Mouse (Mus musculus): ENCODE data around the gene Grasp. TPM values are rescaled to one million over a fixed set of nuclear protein-coding genes. Genes with fewer than 3 reads are reported as not detected.

Grasp gene
- polyA plus RNA-seq, 1 experiment from 2014 or later, result 6.1 TPM

DNA sequence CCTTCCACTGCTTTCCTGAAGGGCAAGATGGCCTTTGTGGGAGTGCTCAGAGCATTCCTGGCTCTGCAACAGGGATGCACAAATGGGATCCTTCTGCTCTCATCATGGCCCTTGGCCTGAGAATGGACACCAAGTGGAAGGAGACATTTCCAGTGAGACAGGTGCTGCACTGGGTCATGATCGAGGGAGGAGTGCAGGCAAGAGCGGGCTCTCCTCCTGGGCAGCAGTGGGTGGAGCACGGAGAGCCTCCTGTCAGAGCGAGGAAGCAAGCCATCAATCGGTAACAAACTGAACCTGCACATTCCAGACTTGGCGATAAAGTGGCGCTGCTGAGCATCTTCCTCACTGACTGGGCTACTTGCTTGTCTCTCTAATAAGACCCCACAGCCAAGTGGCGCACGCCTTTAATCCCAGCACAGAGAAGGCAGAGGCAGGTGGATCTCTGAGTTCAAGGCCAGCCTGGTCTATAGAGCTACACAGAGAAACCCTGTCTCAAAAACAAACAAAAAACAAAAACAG, 23.2 kb upstream of the Grasp start:
- Histone ChIP-seq H3K9me3 (ENCODE audit: control insufficient read depth, low read length) (no peaks in the 10 kb centered on the region), H3K27me3 (ENCODE audit: control insufficient read depth, insufficient read depth, low read depth, low read length) (no peaks in the 10 kb centered on the region), H3K4me3 (ENCODE audit: low read length) (no peak overlapping the region), H3K9ac (ENCODE audit: low read length) (no peak overlapping the region), H3K4me2 (ENCODE audit: low read depth, low read length) (no peak overlapping the region), H3K36me3 (ENCODE audit: control insufficient read depth, insufficient read depth, low read length) (peaks cover 56% of the 10 kb centered on the region), H3K27ac (ENCODE audit: low read length) (no peak overlapping the region), H3K4me1 (replicated peaks; ENCODE audit: control insufficient read depth, insufficient read depth, low read length) (no peaks in the 10 kb centered on the region)
- WGBS, result 98% methylated on average over 9 of the region's 9 CpGs
- ATAC-seq (ENCODE audit: low read depth), result no peak

DNA sequence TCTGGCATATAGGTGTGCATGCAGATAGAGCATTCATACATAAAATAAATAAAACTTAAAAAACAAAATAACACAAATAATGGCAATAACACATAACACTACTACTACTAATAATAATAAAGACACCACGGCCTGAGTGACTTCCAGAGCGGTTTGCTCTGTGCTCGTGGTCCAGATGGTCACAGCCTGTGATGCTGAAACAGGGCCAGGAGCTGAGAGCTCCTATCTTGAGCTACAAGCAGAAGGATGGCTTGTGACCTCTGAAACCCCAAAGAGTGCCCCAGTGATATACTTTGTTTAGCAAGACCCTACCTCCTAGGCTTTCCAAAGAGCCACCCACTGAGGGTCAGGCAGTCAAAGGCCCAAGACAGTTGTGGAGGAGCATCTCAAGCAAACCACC, 22.6 kb upstream of the Grasp start:
- ATAC-seq (ENCODE audit: low read depth), result no peak
- Histone ChIP-seq H3K4me2 (ENCODE audit: low read depth, low read length) (no peak overlapping the region), H3K27me3 (ENCODE audit: control insufficient read depth, insufficient read depth, low read depth, low read length) (no peaks in the 10 kb centered on the region), H3K9ac (ENCODE audit: low read length) (no peak overlapping the region), H3K36me3 (ENCODE audit: control insufficient read depth, insufficient read depth, low read length) (peaks cover 54% of the 10 kb centered on the region), H3K4me1 (replicated peaks; ENCODE audit: control insufficient read depth, insufficient read depth, low read length) (no peaks in the 10 kb centered on the region), H3K4me3 (ENCODE audit: low read length) (no peak overlapping the region), H3K9me3 (ENCODE audit: control insufficient read depth, low read length) (no peaks in the 10 kb centered on the region), H3K27ac (ENCODE audit: low read length) (no peak overlapping the region)
- 87% methylated on average over 3 of the region's 3 CpGs for WGBS

DNA sequence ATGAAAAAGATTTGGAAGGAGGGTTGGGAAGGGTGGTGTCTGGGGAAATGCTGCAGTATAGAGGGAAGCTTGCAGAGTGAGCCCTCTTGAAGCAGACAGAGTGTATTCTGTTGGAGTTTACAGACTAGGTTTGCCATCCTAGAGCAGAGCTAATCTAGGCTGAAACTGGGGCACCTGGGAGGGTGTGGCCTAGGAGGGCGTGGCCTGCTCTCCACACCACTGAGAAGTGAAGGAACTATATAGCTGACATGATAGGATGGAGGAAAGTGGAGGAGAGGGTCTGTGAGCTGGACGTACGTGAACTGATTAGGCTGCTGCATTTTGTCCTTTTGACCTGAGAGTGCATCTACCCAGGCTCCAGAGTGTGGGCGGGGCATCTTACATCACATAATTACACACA, 20.3 kb upstream of the Grasp start:
- no peak overlapping the region for H3K4me3 ChIP-seq (ENCODE audit: low read length)
- ATAC-seq (ENCODE audit: low read depth), result no peak
- 64% methylated on average over 4 of the region's 4 CpGs for WGBS
- no peaks in the 10 kb centered on the region for H3K9me3 ChIP-seq (ENCODE audit: control insufficient read depth, low read length)
- peaks cover 60% of the 10 kb centered on the region for H3K36me3 ChIP-seq (ENCODE audit: control insufficient read depth, insufficient read depth, low read length)
- H3K4me2 ChIP-seq (ENCODE audit: low read depth, low read length), result no peak overlapping the region
- no peaks in the 10 kb centered on the region for H3K4me1 ChIP-seq (replicated peaks; ENCODE audit: control insufficient read depth, insufficient read depth, low read length)
- H3K27ac ChIP-seq (ENCODE audit: low read length), result no peak overlapping the region
- no peaks in the 10 kb centered on the region for H3K27me3 ChIP-seq (ENCODE audit: control insufficient read depth, insufficient read depth, low read depth, low read length)
- no peak overlapping the region for H3K9ac ChIP-seq (ENCODE audit: low read length)

DNA sequence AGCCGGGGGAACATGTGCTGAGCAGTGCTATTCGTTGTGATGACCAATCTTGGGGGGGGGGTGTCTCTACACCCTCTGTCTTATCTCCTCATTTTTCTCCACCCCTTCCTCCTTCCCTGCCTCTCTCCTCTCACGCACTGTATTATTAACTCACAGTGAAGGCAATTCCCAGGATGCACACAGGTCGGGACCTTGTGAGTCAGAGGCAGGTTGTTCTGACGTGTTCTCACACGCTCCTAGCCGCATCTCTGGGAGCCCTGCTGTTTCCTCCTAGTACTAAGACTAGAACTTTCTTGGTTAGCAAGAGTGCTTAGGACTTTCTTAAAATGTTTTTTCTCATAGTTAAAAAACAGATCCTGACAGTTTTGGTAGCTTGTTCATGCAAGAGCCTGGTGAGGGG, 19.2 kb upstream of the Grasp start:
- no peak overlapping the region for H3K9ac ChIP-seq (ENCODE audit: low read length)
- no peaks in the 10 kb centered on the region for H3K4me1 ChIP-seq (replicated peaks; ENCODE audit: control insufficient read depth, insufficient read depth, low read length)
- no peak overlapping the region for H3K4me3 ChIP-seq (ENCODE audit: low read length)
- peaks cover 56% of the 10 kb centered on the region for H3K36me3 ChIP-seq (ENCODE audit: control insufficient read depth, insufficient read depth, low read length)
- H3K4me2 ChIP-seq (ENCODE audit: low read depth, low read length), result no peak overlapping the region
- no peak overlapping the region for H3K27ac ChIP-seq (ENCODE audit: low read length)
- WGBS, result 83% methylated on average over 7 of the region's 7 CpGs
- H3K9me3 ChIP-seq (ENCODE audit: control insufficient read depth, low read length), result no peaks in the 10 kb centered on the region
- H3K27me3 ChIP-seq (ENCODE audit: control insufficient read depth, insufficient read depth, low read depth, low read length), result no peaks in the 10 kb centered on the region
- no peak for ATAC-seq (ENCODE audit: low read depth)

DNA sequence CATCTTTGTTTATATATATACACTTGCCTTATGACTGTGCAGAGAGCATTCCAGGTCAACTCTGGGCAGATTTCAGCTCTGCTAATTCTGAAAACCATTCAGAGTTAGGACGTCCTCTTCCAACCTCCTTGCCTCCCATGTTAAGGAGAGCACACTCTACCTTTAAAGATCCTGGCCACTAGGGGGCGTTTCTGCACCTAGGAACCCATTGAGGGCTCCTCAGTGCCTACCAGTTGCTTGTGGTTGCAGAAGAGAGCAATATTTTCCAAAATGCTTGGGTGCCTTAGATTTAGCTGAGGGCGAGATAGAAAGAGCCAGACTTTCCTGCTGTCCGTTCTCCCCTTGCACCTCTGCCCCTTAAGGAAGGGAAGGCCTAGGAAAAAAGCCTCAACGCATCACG, 13.8 kb upstream of the Grasp start:
- peaks cover 25% of the 10 kb centered on the region for H3K36me3 ChIP-seq (ENCODE audit: control insufficient read depth, insufficient read depth, low read length)
- WGBS, result 67% methylated on average over 6 of the region's 6 CpGs

DNA sequence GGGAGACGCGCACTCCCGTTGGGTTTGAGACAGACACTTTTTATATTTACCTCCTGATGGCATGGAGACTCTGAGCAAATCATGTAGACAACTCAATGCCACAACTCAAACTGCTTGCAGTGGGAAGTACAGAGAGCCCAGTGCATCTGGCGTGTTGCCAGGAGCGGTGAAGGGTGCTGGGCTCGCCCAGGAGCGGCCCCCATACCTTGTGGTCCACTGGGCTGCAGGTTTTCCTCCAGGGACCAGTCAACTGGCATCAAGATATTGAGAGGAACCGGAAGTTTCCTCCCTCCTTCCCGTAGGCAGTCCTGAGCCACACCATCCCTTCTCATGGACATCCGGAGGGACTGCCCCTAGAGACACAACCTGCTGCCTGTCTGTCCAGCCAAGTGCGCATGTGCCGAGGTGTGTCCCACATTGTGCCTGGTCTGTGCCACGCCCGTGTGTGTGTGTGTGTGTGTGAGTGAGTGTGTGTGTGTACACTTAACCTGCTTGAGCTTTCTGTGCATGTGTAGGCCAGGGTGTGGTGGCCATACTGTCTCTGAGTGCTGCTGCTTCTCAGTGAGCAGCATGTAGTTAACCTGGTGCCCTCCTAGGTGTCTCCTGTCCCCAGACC, 12.9 kb upstream of the Grasp start:
- no peak overlapping the region for H3K4me2 ChIP-seq (ENCODE audit: low read depth, low read length)
- no peaks in the 10 kb centered on the region for H3K27me3 ChIP-seq (ENCODE audit: control insufficient read depth, insufficient read depth, low read depth, low read length)
- 84% methylated on average over 14 of the region's 14 CpGs for WGBS
- H3K9me3 ChIP-seq (ENCODE audit: control insufficient read depth, low read length), result no peaks in the 10 kb centered on the region
- H3K4me3 ChIP-seq (ENCODE audit: low read length), result no peak overlapping the region
- H3K4me1 ChIP-seq (replicated peaks; ENCODE audit: control insufficient read depth, insufficient read depth, low read length), result no peaks in the 10 kb centered on the region
- peaks cover 25% of the 10 kb centered on the region for H3K36me3 ChIP-seq (ENCODE audit: control insufficient read depth, insufficient read depth, low read length)
- H3K27ac ChIP-seq (ENCODE audit: low read length), result no peak overlapping the region
- no peak for ATAC-seq (ENCODE audit: low read depth)
- no peak overlapping the region for H3K9ac ChIP-seq (ENCODE audit: low read length)

More for the DNA sequence above, 13.8 kb upstream of the Grasp start:
- no peak overlapping the region for H3K4me3 ChIP-seq (ENCODE audit: low read length)
- no peaks in the 10 kb centered on the region for H3K27me3 ChIP-seq (ENCODE audit: control insufficient read depth, insufficient read depth, low read depth, low read length)
- no peak overlapping the region for H3K9ac ChIP-seq (ENCODE audit: low read length)
- H3K27ac ChIP-seq (ENCODE audit: low read length), result no peak overlapping the region
- H3K4me2 ChIP-seq (ENCODE audit: low read depth, low read length), result no peak overlapping the region
- peak; percentile 30; the same call in 1 of the 2 replicates for ATAC-seq (ENCODE audit: low read depth)
- H3K4me1 ChIP-seq (replicated peaks; ENCODE audit: control insufficient read depth, insufficient read depth, low read length), result no peaks in the 10 kb centered on the region
- no peaks in the 10 kb centered on the region for H3K9me3 ChIP-seq (ENCODE audit: control insufficient read depth, low read length)

DNA sequence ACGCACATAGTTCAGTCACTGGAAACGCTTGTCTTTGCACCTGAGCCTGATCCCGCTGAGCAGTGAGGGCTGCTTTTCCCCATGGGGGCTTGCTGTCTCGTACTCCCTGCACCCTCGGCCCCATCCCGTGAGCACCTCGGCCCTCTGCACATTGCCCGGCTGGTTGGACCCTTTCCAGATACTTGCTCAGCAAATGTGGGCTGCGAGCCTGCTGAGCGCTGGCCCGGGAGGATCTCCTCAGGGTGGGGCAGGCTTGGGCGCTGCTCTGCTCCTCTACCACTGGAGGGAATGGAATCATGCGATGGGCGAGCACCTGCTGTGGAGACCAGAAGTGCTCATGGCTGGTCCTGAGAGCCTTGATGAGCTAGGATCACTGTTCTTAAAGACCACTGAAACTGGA, 11.6 kb upstream of the Grasp start:
- Histone ChIP-seq H3K36me3 (ENCODE audit: control insufficient read depth, insufficient read depth, low read length) (peaks cover 17% of the 10 kb centered on the region), H3K4me1 (replicated peaks; ENCODE audit: control insufficient read depth, insufficient read depth, low read length) (no peaks in the 10 kb centered on the region), H3K4me3 (ENCODE audit: low read length) (no peak overlapping the region), H3K4me2 (ENCODE audit: low read depth, low read length) (no peak overlapping the region), H3K9me3 (ENCODE audit: control insufficient read depth, low read length) (no peaks in the 10 kb centered on the region), H3K27ac (ENCODE audit: low read length) (no peak overlapping the region), H3K9ac (ENCODE audit: low read length) (no peak overlapping the region), H3K27me3 (ENCODE audit: control insufficient read depth, insufficient read depth, low read depth, low read length) (no peaks in the 10 kb centered on the region)
- ATAC-seq (ENCODE audit: low read depth), result no peak
- WGBS, result 65% methylated on average over 14 of the region's 14 CpGs

DNA sequence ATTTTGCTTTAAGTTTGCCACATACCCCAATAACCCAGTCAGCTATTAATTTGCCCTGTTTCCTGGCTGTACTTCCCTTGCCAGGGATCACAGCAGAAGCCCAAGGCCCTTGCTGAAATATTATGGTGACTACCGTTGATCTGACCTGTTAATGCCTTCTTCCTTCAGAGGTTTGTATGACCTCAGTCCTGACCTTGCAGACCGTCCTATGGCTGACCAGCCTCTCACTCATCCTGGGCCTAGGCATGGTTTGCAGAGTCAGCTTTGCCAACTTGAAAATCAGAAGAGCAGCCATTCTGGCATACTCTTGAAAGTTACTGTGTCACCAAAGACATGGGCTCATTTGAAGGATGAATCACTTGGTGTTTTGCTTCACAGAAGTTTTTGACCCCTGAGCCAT, 8.9 kb upstream of the Grasp start:
- Histone ChIP-seq H3K27ac (ENCODE audit: low read length) (no peak overlapping the region), H3K4me1 (replicated peaks; ENCODE audit: control insufficient read depth, insufficient read depth, low read length) (no peaks in the 10 kb centered on the region), H3K4me2 (ENCODE audit: low read depth, low read length) (no peak overlapping the region), H3K9ac (ENCODE audit: low read length) (no peak overlapping the region), H3K4me3 (ENCODE audit: low read length) (no peak overlapping the region), H3K36me3 (ENCODE audit: control insufficient read depth, insufficient read depth, low read length) (peaks cover 11% of the 10 kb centered on the region), H3K9me3 (ENCODE audit: control insufficient read depth, low read length) (no peaks in the 10 kb centered on the region), H3K27me3 (ENCODE audit: control insufficient read depth, insufficient read depth, low read depth, low read length) (no peaks in the 10 kb centered on the region)
- ATAC-seq (ENCODE audit: low read depth), result no peak
- 49% methylated on average over 2 of the region's 2 CpGs for WGBS

DNA sequence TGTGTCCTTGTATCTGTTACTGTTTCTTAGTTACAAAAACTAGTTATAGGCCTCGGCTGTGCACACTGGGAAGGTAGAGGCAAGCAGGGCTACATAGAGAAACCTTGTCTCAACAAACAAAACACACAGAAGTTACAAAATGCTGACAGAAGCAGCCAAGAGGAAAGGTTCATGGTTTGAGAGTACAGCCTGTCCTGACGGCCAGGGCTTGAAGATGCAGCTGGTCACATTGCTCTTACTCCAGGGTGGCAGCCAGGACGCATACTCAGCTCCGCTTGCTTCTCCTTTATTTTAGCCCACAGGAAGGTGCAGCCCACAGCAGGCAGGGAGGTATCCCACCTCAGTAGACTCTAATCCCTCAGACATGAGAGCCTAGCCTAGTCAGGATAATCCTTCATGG, 8.0 kb upstream of the Grasp start:
- no peaks in the 10 kb centered on the region for H3K27me3 ChIP-seq (ENCODE audit: control insufficient read depth, insufficient read depth, low read depth, low read length)
- WGBS, result 82% methylated on average over 4 of the region's 4 CpGs
- H3K9ac ChIP-seq (ENCODE audit: low read length), result no peak overlapping the region
- peaks cover under 1% of the 10 kb centered on the region for H3K4me1 ChIP-seq (replicated peaks; ENCODE audit: control insufficient read depth, insufficient read depth, low read length)
- H3K9me3 ChIP-seq (ENCODE audit: control insufficient read depth, low read length), result no peaks in the 10 kb centered on the region
- no peak overlapping the region for H3K4me3 ChIP-seq (ENCODE audit: low read length)
- no peak overlapping the region for H3K4me2 ChIP-seq (ENCODE audit: low read depth, low read length)
- ATAC-seq (ENCODE audit: low read depth), result no peak
- H3K36me3 ChIP-seq (ENCODE audit: control insufficient read depth, insufficient read depth, low read length), result peaks cover 4% of the 10 kb centered on the region; the same call in 1 of the 2 replicates
- no peak overlapping the region for H3K27ac ChIP-seq (ENCODE audit: low read length)

Measured in lung, embryonic 16.5 days (tissue).